Comparison of ENCODE assay signal across 13 mouse cellular contexts in genomic region chr10:20181680-20182399, GRCm38 (mm10). TPM values are rescaled to one million over a fixed set of nuclear protein-coding genes. Genes with fewer than 3 reads are reported as not detected.
DNase-seq lines count a peak whose midpoint lies in the region; ATAC-seq lines count a peak whose summit lies in the region.
"Had no signal": no experiment of that assay in that cellular context is flagged by ENCODE, and none has a peak within 500 bp of the region (broad histone marks: within the 10 kb centered on the region; RNA-seq: fewer than 3 reads in every experiment).

No protein-coding gene starts in this region.

- H3K27ac ChIP-seq in forebrain, embryonic 14.5 days (ENCODE audit: low read depth, low read length), result no peak overlapping the region
- no peak overlapping the region for H3K27ac ChIP-seq in forebrain, embryonic 12.5 days
- peak overlapping the region; percentile 54; the same call in 1 of the 2 replicates for H3K27ac ChIP-seq in neural tube, embryonic 13.5 days (replicated peaks)
- H3K27ac ChIP-seq in neural tube, embryonic 15.5 days (replicated peaks), result no peak overlapping the region
- no peak overlapping the region; the same call in 1 of the 2 replicates for H3K27ac ChIP-seq in limb, embryonic 13.5 days
- H3K27ac ChIP-seq: embryonic facial prominence, embryonic 13.5 days had no signal

- H3K4me2 ChIP-seq in forebrain, embryonic 14.5 days (ENCODE audit: low read length), result no peak overlapping the region
- no peak overlapping the region for H3K4me2 ChIP-seq in forebrain, embryonic 12.5 days
- H3K4me2 ChIP-seq in neural tube, embryonic 13.5 days, result peak overlapping the region; percentile 16; the same call in 1 of the 2 replicates
- H3K4me2 ChIP-seq in neural tube, embryonic 15.5 days, result no peak overlapping the region
- peak overlapping the region; percentile 31 for H3K4me2 ChIP-seq in limb, embryonic 13.5 days (replicated peaks)
- H3K4me2 ChIP-seq: embryonic facial prominence, embryonic 13.5 days; midbrain, embryonic 11.5 days had no signal

- no peaks in the 10 kb centered on the region for H3K27me3 ChIP-seq in forebrain, embryonic 14.5 days (replicated peaks; ENCODE audit: control insufficient read depth, insufficient read depth, low read length)
- no peaks in the 10 kb centered on the region for H3K27me3 ChIP-seq in forebrain, embryonic 12.5 days
- H3K27me3 ChIP-seq in neural tube, embryonic 13.5 days, result no peaks in the 10 kb centered on the region; the same call in 1 of the 2 replicates
- no peaks in the 10 kb centered on the region for H3K27me3 ChIP-seq in neural tube, embryonic 15.5 days (replicated peaks)
- H3K27me3 ChIP-seq in limb, embryonic 13.5 days, result peaks cover 5% of the 10 kb centered on the region; the same call in 1 of the 2 replicates
- H3K27me3 ChIP-seq: embryonic facial prominence, embryonic 13.5 days had no signal

- no peaks in the 10 kb centered on the region for H3K4me1 ChIP-seq in forebrain, embryonic 14.5 days (ENCODE audit: control insufficient read depth, insufficient read depth, low read length)
- H3K4me1 ChIP-seq in forebrain, embryonic 12.5 days, result peaks cover 10% of the 10 kb centered on the region
- H3K4me1 ChIP-seq in neural tube, embryonic 13.5 days (replicated peaks), result peaks cover 25% of the 10 kb centered on the region
- peaks cover 16% of the 10 kb centered on the region for H3K4me1 ChIP-seq in neural tube, embryonic 15.5 days
- H3K4me1 ChIP-seq in limb, embryonic 13.5 days, result peaks cover 29% of the 10 kb centered on the region

- H3K9ac ChIP-seq in forebrain, embryonic 14.5 days (ENCODE audit: low read length), result no peak overlapping the region
- no peak overlapping the region for H3K9ac ChIP-seq in forebrain, embryonic 12.5 days
- no peak overlapping the region for H3K9ac ChIP-seq in neural tube, embryonic 13.5 days
- H3K9ac ChIP-seq in neural tube, embryonic 15.5 days (replicated peaks), result no peak overlapping the region
- H3K9ac ChIP-seq in limb, embryonic 13.5 days, result 0 out of 2 replicates have a peak overlapping the region, but pooled peaks have one; percentile 31
- H3K9ac ChIP-seq: embryonic facial prominence, embryonic 13.5 days had no signal

- peak; percentile 42; the same call in 1 of the 2 replicates for ATAC-seq in forebrain, embryonic 14.5 days
- no peak for ATAC-seq in forebrain, embryonic 12.5 days (ENCODE audit: low FRiP score)
- peak; percentile 41; the same call in 1 of the 2 replicates for ATAC-seq in neural tube, embryonic 13.5 days (ENCODE audit: low read depth)
- no peak for ATAC-seq in neural tube, embryonic 15.5 days (ENCODE audit: low FRiP score)
- ATAC-seq in limb, embryonic 13.5 days (ENCODE audit: low FRiP score, low read depth), result no peak

- 46% methylated on average over 11 of the region's 11 CpGs for WGBS in forebrain, embryonic 14.5 days
- 55% methylated on average over 11 of the region's 11 CpGs for WGBS in forebrain, embryonic 12.5 days
- 45% methylated on average over 11 of the region's 11 CpGs for WGBS in neural tube, embryonic 13.5 days
- WGBS in neural tube, embryonic 15.5 days, result 37% methylated on average over 11 of the region's 11 CpGs
- WGBS in limb, embryonic 13.5 days, result 41% methylated on average over 11 of the region's 11 CpGs

- no peaks in the 10 kb centered on the region for H3K36me3 ChIP-seq in forebrain, embryonic 14.5 days (ENCODE audit: control insufficient read depth, insufficient read depth, low read length)
- no peaks in the 10 kb centered on the region for H3K36me3 ChIP-seq in forebrain, embryonic 12.5 days (replicated peaks)
- no peaks in the 10 kb centered on the region for H3K36me3 ChIP-seq in neural tube, embryonic 13.5 days
- H3K36me3 ChIP-seq in neural tube, embryonic 15.5 days, result no peaks in the 10 kb centered on the region
- no peaks in the 10 kb centered on the region for H3K36me3 ChIP-seq in limb, embryonic 13.5 days
- H3K36me3 ChIP-seq: embryonic facial prominence, embryonic 13.5 days had no signal

- no peak overlapping the region for H3K4me3 ChIP-seq in forebrain, embryonic 14.5 days (ENCODE audit: low read depth, low read length)
- no peak overlapping the region for H3K4me3 ChIP-seq in forebrain, embryonic 12.5 days (replicated peaks)
- no peak overlapping the region for H3K4me3 ChIP-seq in neural tube, embryonic 13.5 days
- H3K4me3 ChIP-seq in neural tube, embryonic 15.5 days (replicated peaks), result no peak overlapping the region
- H3K4me3 ChIP-seq in limb, embryonic 13.5 days, result no peak overlapping the region
- H3K4me3 ChIP-seq: embryonic facial prominence, embryonic 13.5 days had no signal

- no peaks in the 10 kb centered on the region for H3K9me3 ChIP-seq in forebrain, embryonic 14.5 days (replicated peaks; ENCODE audit: control insufficient read depth, low read length)
- no peaks in the 10 kb centered on the region for H3K9me3 ChIP-seq in forebrain, embryonic 12.5 days
- no peaks in the 10 kb centered on the region for H3K9me3 ChIP-seq in neural tube, embryonic 13.5 days
- H3K9me3 ChIP-seq in neural tube, embryonic 15.5 days (replicated peaks), result no peaks in the 10 kb centered on the region
- no peaks in the 10 kb centered on the region for H3K9me3 ChIP-seq in limb, embryonic 13.5 days
- H3K9me3 ChIP-seq: embryonic facial prominence, embryonic 13.5 days had no signal

- no peak for DNase-seq in forebrain, embryonic 14.5 days (ENCODE audit: low spot score)
- DNase-seq in kidney, adult 9 months, result peak; percentile 51
- DNase-seq in kidney, postnatal 25 days, result no peak
- no peak for DNase-seq in ovary, postnatal 36 days (ENCODE audit: low spot score)
- DNase-seq: B cell, adult 2 months; cerebellum, adult 18-20 months; thymus, postnatal 14 days had no signal

RNA-seq across cellular contexts. Expression of gene Map7, which starts 33.6 kb away (rescaled TPM):
- polyA plus RNA-seq in forebrain, embryonic 14.5 days (2014; fragmentation: Nextera tagmentation; extraction: Ambion mirVana), result 2.7 and 3.3 TPM in 2 replicates
- polyA plus RNA-seq in forebrain, embryonic 12.5 days (2016; fragmentation: Nextera tagmentation; extraction: Ambion mirVana), result 6.3 and 8.2 TPM in 2 replicates
- 15.3 and 17.8 TPM in 2 replicates for polyA plus RNA-seq in neural tube, embryonic 13.5 days (2015; fragmentation: Nextera tagmentation; extraction: Ambion mirVana)
- 13.9 and 17.9 TPM in 2 replicates for polyA plus RNA-seq in neural tube, embryonic 15.5 days (2015; fragmentation: Nextera tagmentation; extraction: Ambion mirVana)
- 4.8 and 5.2 TPM in 2 replicates for polyA plus RNA-seq in limb, embryonic 13.5 days (2015; fragmentation: Nextera tagmentation; extraction: Ambion mirVana)

Comparison
In these comparisons a context has a peak if more than half of its experiments do, and no peak if none do; other contexts are left out.
1. ATAC-seq: peak in forebrain, embryonic 14.5 days (single experiment) and neural tube, embryonic 13.5 days (single experiment); none in forebrain, embryonic 12.5 days (single experiment), neural tube, embryonic 15.5 days (single experiment) and limb, embryonic 13.5 days (single experiment).
2. H3K4me2 ChIP-seq: peak in neural tube, embryonic 13.5 days (single experiment) and limb, embryonic 13.5 days (single experiment); none in forebrain, embryonic 14.5 days (single experiment), forebrain, embryonic 12.5 days (single experiment) and neural tube, embryonic 15.5 days (single experiment).